Mouse (Mus musculus): ENCODE measurements at regions not wholly inside any gene's neighbourhood (a gene's known extent, or its start where the extent isn't known, plus 50 kb on each side); places are given as distances from the start of the nearest gene placed in this dataset.
A peak's percentile ranks its signal among the peaks of the same experiment; 100 is the strongest.

- no peak overlapping the region for H3K4me3 ChIP-seq
- 70% methylated on average over 4 of the region's 4 CpGs for WGBS
- ATAC-seq (ENCODE audit: insufficient number of reproducible peaks, insufficient read depth, low FRiP score, low TSS enrichment): no peak
- H3K4me2 ChIP-seq (replicated peaks): no peak overlapping the region
- H3K9ac ChIP-seq: no peak overlapping the region
- 0 out of 2 replicates have a peak, but pooled peaks cover 2% of the 10 kb centered on the region for H3K4me1 ChIP-seq
- no peaks in the 10 kb centered on the region for H3K36me3 ChIP-seq
- no peaks in the 10 kb centered on the region for H3K9me3 ChIP-seq
- H3K27ac ChIP-seq: no peak overlapping the region
- no peaks in the 10 kb centered on the region for H3K27me3 ChIP-seq
Measured at GRCm38 (mm10) chr2:172710641-172711040, 161.2 kb downstream of the Tfap2c start.

- Histone ChIP-seq H3K4me1 (peaks cover 27% of the 10 kb centered on the region), H3K27me3 (peaks cover 58% of the 10 kb centered on the region), H3K27ac (no peak overlapping the region), H3K4me3 (no peak overlapping the region), H3K4me2 (replicated peaks) (peak overlapping the region; percentile 93), H3K9me3 (no peaks in the 10 kb centered on the region), H3K9ac (no peak overlapping the region), H3K36me3 (no peaks in the 10 kb centered on the region)
- 3% methylated on average over 13 of the region's 13 CpGs for WGBS
- no peak for ATAC-seq (ENCODE audit: insufficient number of reproducible peaks, insufficient read depth, low FRiP score, low TSS enrichment)
Measured at GRCm38 (mm10) chr2:172726701-172727100, 177.3 kb downstream of the Tfap2c start.

GRCm38 (mm10) chr2:172727576-172727975 is 178.2 kb downstream of the Tfap2c start:
- Histone ChIP-seq H3K9me3 (no peaks in the 10 kb centered on the region), H3K27ac (no peak overlapping the region), H3K9ac (no peak overlapping the region), H3K4me3 (no peak overlapping the region), H3K4me1 (peaks cover 32% of the 10 kb centered on the region), H3K27me3 (peaks cover 67% of the 10 kb centered on the region), H3K4me2 (replicated peaks) (peak overlapping the region; percentile 93), H3K36me3 (no peaks in the 10 kb centered on the region)
- ATAC-seq (ENCODE audit: insufficient number of reproducible peaks, insufficient read depth, low FRiP score, low TSS enrichment): no peak
- 11% methylated on average over 10 of the region's 10 CpGs for whole genome bisulfite sequencing

- peaks cover 35% of the 10 kb centered on the region for H3K4me1 ChIP-seq
- ATAC-seq (ENCODE audit: insufficient number of reproducible peaks, insufficient read depth, low FRiP score, low TSS enrichment): peak; percentile 75
- H3K4me3 ChIP-seq: peak overlapping the region; percentile 40
- H3K4me2 ChIP-seq (replicated peaks): peak overlapping the region; percentile 93
- H3K27me3 ChIP-seq: peaks cover 74% of the 10 kb centered on the region
- under 1% methylated on average over 53 of the region's 53 CpGs for WGBS
- no peaks in the 10 kb centered on the region for H3K9me3 ChIP-seq
- H3K36me3 ChIP-seq: no peaks in the 10 kb centered on the region
- H3K9ac ChIP-seq: peak overlapping the region; percentile 44
- H3K27ac ChIP-seq: no peak overlapping the region
Measured at GRCm38 (mm10) chr2:172728240-172728821, 178.9 kb downstream of the Tfap2c start.

GRCm38 (mm10) chr2:172729151-172729550 is 179.8 kb downstream of the Tfap2c start:
- H3K4me3 ChIP-seq: peak overlapping the region; percentile 40
- no peaks in the 10 kb centered on the region for H3K9me3 ChIP-seq
- 62% methylated on average over 4 of the region's 4 CpGs for WGBS
- H3K36me3 ChIP-seq: no peaks in the 10 kb centered on the region
- peaks cover 40% of the 10 kb centered on the region for H3K4me1 ChIP-seq
- no peak for ATAC-seq (ENCODE audit: insufficient number of reproducible peaks, insufficient read depth, low FRiP score, low TSS enrichment)
- peak overlapping the region; percentile 93; the same call in 1 of the 2 replicates for H3K4me2 ChIP-seq (replicated peaks)
- H3K27me3 ChIP-seq: peaks cover 82% of the 10 kb centered on the region
- no peak overlapping the region for H3K27ac ChIP-seq
- H3K9ac ChIP-seq: no peak overlapping the region

- peaks cover 40% of the 10 kb centered on the region for H3K4me1 ChIP-seq
Measured at GRCm38 (mm10) chr2:172729741-172730140, 180.3 kb downstream of the Tfap2c start.

GRCm38 (mm10) chr2:172731408-172731807 is 182.0 kb downstream of the Tfap2c start:
- peak overlapping the region; percentile 28 for H3K4me2 ChIP-seq (replicated peaks)
- H3K27me3 ChIP-seq: peaks cover 86% of the 10 kb centered on the region
- no peak for ATAC-seq (ENCODE audit: insufficient number of reproducible peaks, insufficient read depth, low FRiP score, low TSS enrichment)
- H3K4me1 ChIP-seq: peaks cover 40% of the 10 kb centered on the region
- H3K4me3 ChIP-seq: 0 out of 2 replicates have a peak overlapping the region, but pooled peaks have one; percentile 2
- H3K36me3 ChIP-seq: no peaks in the 10 kb centered on the region
- 1% methylated on average over 18 of the region's 18 CpGs for WGBS
- H3K9me3 ChIP-seq: no peaks in the 10 kb centered on the region
- no peak overlapping the region for H3K9ac ChIP-seq
- H3K27ac ChIP-seq: no peak overlapping the region

More at GRCm38 (mm10) chr2:172729741-172730140, 180.3 kb downstream of the Tfap2c start:
- no peak overlapping the region for H3K4me2 ChIP-seq (replicated peaks)
- no peaks in the 10 kb centered on the region for H3K36me3 ChIP-seq
- peaks cover 85% of the 10 kb centered on the region for H3K27me3 ChIP-seq
- WGBS: 66% methylated on average over 9 of the region's 9 CpGs
- H3K9me3 ChIP-seq: no peaks in the 10 kb centered on the region
- H3K27ac ChIP-seq: no peak overlapping the region
- no peak for ATAC-seq (ENCODE audit: insufficient number of reproducible peaks, insufficient read depth, low FRiP score, low TSS enrichment)
- H3K9ac ChIP-seq: no peak overlapping the region
- no peak overlapping the region for H3K4me3 ChIP-seq

GRCm38 (mm10) chr2:172732453-172733210 is 183.2 kb downstream of the Tfap2c start:
- ATAC-seq (ENCODE audit: insufficient number of reproducible peaks, insufficient read depth, low FRiP score, low TSS enrichment): no peak
- 4% methylated on average over 19 of the region's 19 CpGs for WGBS
- Histone ChIP-seq H3K27me3 (peaks cover 86% of the 10 kb centered on the region), H3K36me3 (no peaks in the 10 kb centered on the region), H3K27ac (no peak overlapping the region), H3K9me3 (no peaks in the 10 kb centered on the region), H3K4me2 (replicated peaks) (0 out of 2 replicates have a peak overlapping the region, but pooled peaks have one; percentile 2), H3K4me1 (peaks cover 28% of the 10 kb centered on the region), H3K9ac (no peak overlapping the region), H3K4me3 (no peak overlapping the region)

- H3K9me3 ChIP-seq: no peaks in the 10 kb centered on the region
- H3K4me1 ChIP-seq: peaks cover 21% of the 10 kb centered on the region
- no peak for ATAC-seq (ENCODE audit: insufficient number of reproducible peaks, insufficient read depth, low FRiP score, low TSS enrichment)
- no peak overlapping the region for H3K4me3 ChIP-seq
- 0 out of 2 replicates have a peak overlapping the region, but pooled peaks have one; percentile 3 for H3K27ac ChIP-seq
- H3K27me3 ChIP-seq: peaks cover 89% of the 10 kb centered on the region
- H3K36me3 ChIP-seq: no peaks in the 10 kb centered on the region
- H3K9ac ChIP-seq: no peak overlapping the region
- WGBS: 3% methylated on average over 9 of the region's 9 CpGs
- no peak overlapping the region for H3K4me2 ChIP-seq (replicated peaks)
Measured at GRCm38 (mm10) chr2:172733403-172733995, 184.1 kb downstream of the Tfap2c start.

GRCm38 (mm10) chr2:172735621-172736020 is 186.2 kb downstream of the Tfap2c start:
- H3K36me3 ChIP-seq: no peaks in the 10 kb centered on the region
- ATAC-seq (ENCODE audit: insufficient number of reproducible peaks, insufficient read depth, low FRiP score, low TSS enrichment): no peak
- no peak overlapping the region for H3K27ac ChIP-seq

GRCm38 (mm10) chr2:172739041-172739491 is 189.7 kb downstream of the Tfap2c start:
- peak; percentile 57; the same call in 1 of the 2 replicates for ATAC-seq (ENCODE audit: insufficient number of reproducible peaks, insufficient read depth, low FRiP score, low TSS enrichment)
- Histone ChIP-seq H3K36me3 (no peaks in the 10 kb centered on the region), H3K27ac (peak overlapping the region; percentile 7), H3K27me3 (peaks cover 53% of the 10 kb centered on the region), H3K4me3 (no peak overlapping the region), H3K4me2 (replicated peaks) (peak overlapping the region; percentile 33), H3K4me1 (peaks cover 16% of the 10 kb centered on the region; the same call in 1 of the 2 replicates), H3K9me3 (no peaks in the 10 kb centered on the region), H3K9ac (no peak overlapping the region)
- 5% methylated on average over 11 of the region's 11 CpGs for WGBS

More at GRCm38 (mm10) chr2:172735621-172736020, 186.2 kb downstream of the Tfap2c start:
- Histone ChIP-seq H3K4me2 (replicated peaks) (no peak overlapping the region), H3K27me3 (peaks cover 80% of the 10 kb centered on the region), H3K4me1 (peaks cover 32% of the 10 kb centered on the region), H3K9ac (no peak overlapping the region), H3K9me3 (no peaks in the 10 kb centered on the region), H3K4me3 (no peak overlapping the region)
- 31% methylated on average over 6 of the region's 6 CpGs for WGBS

Measured in embryonic facial prominence, embryonic 12.5 days (tissue).